Mouse (Mus musculus) frontal cortex, adult 2 months (tissue): ENCODE measurements at regions not wholly inside any gene's neighbourhood (a gene's known extent, or its start where the extent isn't known, plus 50 kb on each side); places are given as distances from the start of the nearest gene placed in this dataset.
A peak's percentile ranks its signal among the peaks of the same experiment; 100 is the strongest.

ENCODE experiments used
- DNase-seq, 2 experiments: peaks; one replicate each; pipeline ENCODE4 v3.0.0; 2022; ENCODE audit warnings: low spot score in 1 of 2; ENCODE audit errors: extremely low spot score in 1 of 2

DNA sequence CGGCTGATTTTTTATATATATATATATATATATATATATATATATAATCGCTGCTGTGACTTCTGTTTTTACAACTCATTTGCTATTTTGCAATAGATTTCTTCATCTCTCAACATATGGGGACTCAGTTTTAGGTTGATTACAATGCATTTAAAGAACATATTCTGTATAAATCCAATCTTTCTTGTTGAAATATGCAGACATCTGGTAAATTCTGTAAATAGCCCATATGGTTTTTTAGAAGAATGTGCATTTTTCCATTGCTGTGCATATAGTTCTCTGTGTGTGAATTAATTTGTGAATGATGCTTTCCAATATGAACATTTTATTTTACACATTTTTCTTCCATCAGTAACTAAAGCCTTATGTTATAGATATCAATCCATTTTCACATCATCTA, 457.2 kb upstream of the Edil3 start:
- peak in 1 of 2 experiments; percentile 8 for DNase-seq
